Mouse (Mus musculus) gastrocnemius, postnatal 10 days (tissue): Measurements from ENCODE around the gene Zcchc4. TPM values are rescaled to one million over a fixed set of nuclear protein-coding genes. Genes with fewer than 3 reads are reported as not detected.

ENCODE experiments used
- DNase-seq: peaks from one replicate; pipeline ENCODE4 v3.0.0; 2021; ENCODE audit warnings: mixed read lengths
- total RNA-seq, 2 experiments: library from RNA; stranded (reverse); gene quantifications; 2 replicates each; pipeline ENCODE4 v1.2.3; 2021

The Zcchc4 gene
- total RNA-seq, 2 experiments from 2014 or later = 5.5 to 7.5 TPM

DNA sequence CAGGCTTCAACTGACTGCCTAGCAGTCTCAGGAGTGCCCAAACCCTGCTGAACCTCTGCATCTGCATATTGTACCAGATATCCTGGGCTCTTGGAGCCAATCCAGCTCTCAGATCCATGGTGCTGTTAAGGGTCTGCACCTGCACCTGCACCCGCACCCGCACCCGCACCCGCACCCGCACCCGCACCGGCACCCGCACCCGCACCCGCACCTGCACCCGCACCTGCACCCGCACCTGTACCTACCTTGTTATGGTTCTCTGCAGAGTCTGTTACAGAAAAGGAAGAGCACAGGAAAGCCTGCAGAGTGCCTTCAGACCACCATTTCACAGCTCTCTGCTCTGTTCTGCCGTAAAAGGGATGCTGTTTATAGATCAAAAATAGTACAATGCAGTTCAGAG lies 96.8 kb downstream of the Zcchc4 start:
- DNase-seq = no peak

Other genes with a start within 250 kb of the Zcchc4 start
- 1 to 10 TPM; 6.2 to 6.6 TPM for gene Lgi2, start 208.9 kb upstream of the Zcchc4 start, total RNA-seq
- gene Sepsecs, start 105.7 kb upstream of the Zcchc4 start, total RNA-seq = 1 to 10 TPM; 7.1 to 7.8 TPM
- gene Pi4k2b, start 33.8 kb upstream of the Zcchc4 start, total RNA-seq = 1 to 10 TPM; 3.7 to 6.4 TPM
- 10 to 100 TPM; 42.5 to 52.7 TPM for gene Anapc4, start 58.6 kb downstream of the Zcchc4 start, total RNA-seq